In genomic region chr6:52825535-52825934, GRCm38 (mm10) we compare ENCODE assay signal across 9 mouse cellular contexts.
DNase-seq lines count a peak whose midpoint lies in the region; TF ChIP-seq lines count a peak whose summit lies in the region.
"Had no signal": no experiment of that assay in that cellular context is flagged by ENCODE, and none has a peak within 500 bp of the region (broad histone marks: within the 10 kb centered on the region; RNA-seq: fewer than 3 reads in every experiment).

No protein-coding gene starts in this region.

- dilution Hi-C loops in CH12.LX (cut with MboI; ENCODE audit: extremely low pct_ligation_motif_present, extremely low pct_unique_long_range_greater_than_20kb, low sequenced_read_pairs), result no loop called here

- H3K4me1 ChIP-seq in CH12.LX (ENCODE audit: control insufficient read depth in 1 of 2, insufficient read depth in 2 of 2), result peaks cover 27 to 42% of the 10 kb centered on the region in 2 experiments
- H3K4me1 ChIP-seq in cerebellum, adult 2 months (ENCODE audit: control insufficient read depth, insufficient read depth, low read length), result peaks cover 19% of the 10 kb centered on the region

- intact Hi-C loops in heart, postnatal 25 days (cut with DNase I), result no loop called here

- TF ChIP-seq EP300 in CH12.LX (IDR thresholded peaks at IDR 0.05; ENCODE audit: low read length), result peak; percentile 85

- no peak for TF ChIP-seq CTCF in CH12.LX (conservative IDR thresholded peaks at IDR 0.05 in 1 of 2, IDR thresholded peaks at IDR 0.05 in 1 of 2; ENCODE audit: low read depth in 2 of 2, low read length in 2 of 2)
- no peak for TF ChIP-seq CTCF in cerebellum, adult 2 months (IDR thresholded peaks at IDR 0.05; ENCODE audit: borderline replicate concordance, insufficient read depth, low read depth, low read length)

- peak; percentile 19 to 22 for DNase-seq in heart, adult 9 months (ENCODE audit: low spot score in 2 of 2)
- no peak for DNase-seq in heart, postnatal 25 days (ENCODE audit: low spot score)
- peak; percentile 91 for DNase-seq in CH12.LX (ENCODE audit: extremely low read depth)
- DNase-seq in cerebellum, adult 2 months, result peak; percentile 61 to 85
- peak; percentile 40 to 56 for DNase-seq in layer of hippocampus, postnatal 36 days
- peak; percentile 79 to 88 for DNase-seq in right cerebral cortex, adult 2 months (ENCODE audit: low spot score in 2 of 2)
- no peak for DNase-seq in kidney, adult 11 months
- DNase-seq in kidney, postnatal 14 days, result no peak

- H3K27ac ChIP-seq in CH12.LX (ENCODE audit: insufficient read depth, low read depth), result peak overlapping the region; percentile 61
- no peak overlapping the region for H3K27ac ChIP-seq in cerebellum, adult 2 months (ENCODE audit: insufficient read depth, low read length)

- 38% methylated on average over 5 of the region's 5 CpGs for WGBS in cerebellum, adult 2 months

- H3K9me3 ChIP-seq in CH12.LX (replicated peaks; ENCODE audit: low read length), result no peaks in the 10 kb centered on the region
- H3K9me3 ChIP-seq: hindbrain, embryonic 15.5 days had no signal

- peak overlapping the region; percentile 41; the same call in 1 of the 2 replicates for H3K9ac ChIP-seq in CH12.LX (ENCODE audit: insufficient read depth, low read depth)
- H3K9ac ChIP-seq: hindbrain, embryonic 15.5 days had no signal

- no peaks in the 10 kb centered on the region for H3K36me3 ChIP-seq in CH12.LX (replicated peaks in 1 of 2; ENCODE audit: control insufficient read depth in 1 of 2, insufficient read depth in 1 of 2, low read length in 1 of 2)
- H3K36me3 ChIP-seq: hindbrain, embryonic 15.5 days had no signal

- no peaks in the 10 kb centered on the region for H3K27me3 ChIP-seq in CH12.LX (replicated peaks)
- no peaks in the 10 kb centered on the region for H3K27me3 ChIP-seq in cerebellum, adult 2 months (ENCODE audit: control insufficient read depth, insufficient read depth, low read length)
- H3K27me3 ChIP-seq: hindbrain, embryonic 15.5 days had no signal

- no peak for TF ChIP-seq RAD21 in CH12.LX (IDR thresholded peaks at IDR 0.05; ENCODE audit: low read depth, low read length)

- H3K4me3 ChIP-seq in CH12.LX (replicated peaks in 1 of 3; ENCODE audit: low read depth in 2 of 3, low read length in 2 of 3, poor library complexity in 1 of 3), result no peak overlapping the region
- no peak overlapping the region for H3K4me3 ChIP-seq in cerebellum, adult 2 months (replicated peaks; ENCODE audit: insufficient read depth, low read depth, low read length)
- H3K4me3 ChIP-seq: hindbrain, embryonic 15.5 days had no signal

- in situ Hi-C loops in CH12.LX (cut with MboI; ENCODE audit: low pct_ligation_motif_present, low pct_unique_long_range_greater_than_20kb, low sequenced_read_pairs), result no loop called here

- peak overlapping the region; percentile 45; the same call in 1 of the 2 replicates for H3K4me2 ChIP-seq in CH12.LX (ENCODE audit: insufficient read depth, low read depth, poor library complexity, severe bottlenecking)
- H3K4me2 ChIP-seq: hindbrain, embryonic 15.5 days had no signal

- TF ChIP-seq POLR2A in CH12.LX (IDR thresholded peaks at IDR 0.05; ENCODE audit: low read depth, low read length), result no peak
- no peak for TF ChIP-seq POLR2A in cerebellum, adult 2 months (IDR thresholded peaks at IDR 0.05; ENCODE audit: borderline replicate concordance, insufficient read depth, low read length)

- H3K79me2 ChIP-seq in CH12.LX (replicated peaks; ENCODE audit: control insufficient read depth, extremely low read depth, insufficient read depth, poor library complexity, severe bottlenecking), result no peaks in the 10 kb centered on the region

TF ChIP-seq in CH12.LX, 34 proteins besides CTCF, POLR2A, EP300 and RAD21:
- TF ChIP-seq ZNF384 (IDR thresholded peaks at IDR 0.05; ENCODE audit: low read depth, low read length) (no peak), MYC (IDR thresholded peaks at IDR 0.05; ENCODE audit: low read depth, low read length) (peak; percentile 61), E2F4 (IDR thresholded peaks at IDR 0.05; ENCODE audit: insufficient replicate concordance, low read depth, low read length) (no peak), CHD1 (IDR thresholded peaks at IDR 0.05; ENCODE audit: low read depth, low read length) (no peak), RCOR1 (conservative IDR thresholded peaks at IDR 0.05; ENCODE audit: low read depth, low read length) (0 out of 2 replicates have a peak, but pooled peaks have one; percentile 23), ETS1 (conservative IDR thresholded peaks at IDR 0.05; ENCODE audit: low read depth, low read length) (peak; percentile 99), SMC3 (IDR thresholded peaks at IDR 0.05; ENCODE audit: low read depth, low read length) (no peak), CHD2 (IDR thresholded peaks at IDR 0.05; ENCODE audit: low read length) (no peak), ZC3H11A (IDR thresholded peaks at IDR 0.05; ENCODE audit: low read depth, low read length) (no peak), MAFK (IDR thresholded peaks at IDR 0.05; ENCODE audit: insufficient replicate concordance, low read length) (peak; percentile 98), TCF12 (IDR thresholded peaks at IDR 0.05; ENCODE audit: low read depth, low read length) (no peak), USF2 (conservative IDR thresholded peaks at IDR 0.05; ENCODE audit: low read depth, low read length) (no peak), ELF1 (IDR thresholded peaks at IDR 0.05; ENCODE audit: low read depth, low read length) (peak; percentile 55; the same call in 1 of the 2 replicates), UBTF (IDR thresholded peaks at IDR 0.05; ENCODE audit: low read depth, low read length) (no peak), ZMIZ1 (IDR thresholded peaks at IDR 0.05; ENCODE audit: low read depth, low read length) (no peak), NELFE (IDR thresholded peaks at IDR 0.05; ENCODE audit: low read depth, low read length) (no peak), PAX5 (IDR thresholded peaks at IDR 0.05; ENCODE audit: low read length) (no peak), ZKSCAN1 (IDR thresholded peaks at IDR 0.05; ENCODE audit: borderline replicate concordance, low read depth, low read length) (no peak), JUND (conservative IDR thresholded peaks at IDR 0.05; ENCODE audit: low read depth, low read length) (peak; percentile 93), JUN (IDR thresholded peaks at IDR 0.05; ENCODE audit: insufficient read depth, low read depth, low read length) (peak; percentile 95), MAZ (IDR thresholded peaks at IDR 0.05; ENCODE audit: low read depth, low read length) (0 out of 2 replicates have a peak, but pooled peaks have one; percentile 26), SIN3A (IDR thresholded peaks at IDR 0.05; ENCODE audit: low read length) (no peak; the same call in 1 of the 2 replicates), IRF4 (IDR thresholded peaks at IDR 0.05; ENCODE audit: low read depth, low read length) (peak; percentile 76), GABPA (IDR thresholded peaks at IDR 0.05; ENCODE audit: insufficient replicate concordance, low read depth, low read length) (peak; percentile 19; the same call in 1 of the 2 replicates), MEF2A (IDR thresholded peaks at IDR 0.05; ENCODE audit: borderline replicate concordance, low read depth, low read length) (peak; percentile 93), MXI1 (IDR thresholded peaks at IDR 0.05; ENCODE audit: low read depth, low read length) (peak; percentile 83), HCFC1 (IDR thresholded peaks at IDR 0.05; ENCODE audit: low read depth, low read length) (peak; percentile 44), USF1 (IDR thresholded peaks at IDR 0.05; ENCODE audit: low read depth, low read length) (no peak), KAT2A (IDR thresholded peaks at IDR 0.05; ENCODE audit: insufficient replicate concordance, low read length) (no peak), NRF1 (IDR thresholded peaks at IDR 0.05; ENCODE audit: low read depth, low read length) (no peak), TBP (conservative IDR thresholded peaks at IDR 0.05; ENCODE audit: low read depth, low read length) (no peak), BHLHE40 (IDR thresholded peaks at IDR 0.05; ENCODE audit: low read depth, low read length) (peak; percentile 57), MAX (IDR thresholded peaks at IDR 0.05; ENCODE audit: low read length) (peak; percentile 75)
TF ChIP-seq in CH12.LX: peak in this region for 15.

Comparison
In these comparisons a context has a peak if more than half of its experiments do, and no peak if none do; other contexts are left out.
1. DNase-seq: peak in heart, adult 9 months (2 of 2), CH12.LX (single experiment), cerebellum, adult 2 months (2 of 2), layer of hippocampus, postnatal 36 days (2 of 2) and right cerebral cortex, adult 2 months (2 of 2); none in heart, postnatal 25 days (single experiment), kidney, adult 11 months (single experiment) and kidney, postnatal 14 days (single experiment).